ENCODE assay signal across 9 mouse cellular contexts in genomic region chr1:39392189-39392588, GRCm38 (mm10). TPM values are rescaled to one million over a fixed set of nuclear protein-coding genes. Genes with fewer than 3 reads are reported as not detected.
A peak's percentile ranks its signal among the peaks of the same experiment; 100 is the strongest.
DNase-seq lines count a peak whose midpoint lies in the region; ATAC-seq and TF ChIP-seq lines count a peak whose summit lies in the region.
"Had no signal": no experiment of that assay in that cellular context is flagged by ENCODE, and none has a peak within 500 bp of the region (broad histone marks: within the 10 kb centered on the region; RNA-seq: fewer than 3 reads in every experiment).

No protein-coding gene starts in this region.

- H3K9ac ChIP-seq in heart, postnatal 0 days (replicated peaks; ENCODE audit: low read depth, low read length): no peak overlapping the region
- H3K9ac ChIP-seq in lung, embryonic 15.5 days: no peak overlapping the region
- H3K9ac ChIP-seq: embryonic facial prominence, embryonic 13.5 days had no signal

- no peak overlapping the region for H3K4me2 ChIP-seq in heart, postnatal 0 days (ENCODE audit: low read depth, low read length)
- H3K4me2 ChIP-seq in lung, embryonic 15.5 days: no peak overlapping the region
- H3K4me2 ChIP-seq: embryonic facial prominence, embryonic 13.5 days had no signal

- TF ChIP-seq POLR2A in embryonic fibroblast, embryonic 13.5 days (IDR thresholded peaks at IDR 0.05; ENCODE audit: low read depth, low read length): no peak
- no peak for TF ChIP-seq POLR2A in thymus, adult 2 months (IDR thresholded peaks at IDR 0.05; ENCODE audit: control insufficient read depth, extremely low read depth, insufficient read depth, low read length, poor library complexity)

- WGBS in heart, postnatal 0 days: 57% methylated on average over 3 of the region's 3 CpGs
- 52% methylated on average over 3 of the region's 3 CpGs for WGBS in lung, embryonic 15.5 days
- 89% methylated on average over 3 of the region's 3 CpGs for WGBS in thymus, adult 2 months

- no peak for TF ChIP-seq EP300 in heart, postnatal 0 days (IDR thresholded peaks at IDR 0.05; ENCODE audit: low read depth)

- peak; percentile 33; the same call in 1 of the 2 replicates for ATAC-seq in heart, postnatal 0 days (ENCODE audit: insufficient read depth, low read depth)
- ATAC-seq in lung, embryonic 15.5 days (ENCODE audit: borderline replicate concordance, extremely low read depth, low FRiP score, low TSS enrichment): no peak

- H3K4me3 ChIP-seq in embryonic fibroblast, embryonic 13.5 days (ENCODE audit: insufficient read depth, low read length): no peak overlapping the region
- no peak overlapping the region for H3K4me3 ChIP-seq in heart, postnatal 0 days (ENCODE audit: low read depth, low read length)
- H3K4me3 ChIP-seq in lung, embryonic 15.5 days: no peak overlapping the region
- no peak overlapping the region for H3K4me3 ChIP-seq in thymus, adult 2 months (ENCODE audit: control insufficient read depth, insufficient read depth, low read length)
- H3K4me3 ChIP-seq: embryonic facial prominence, embryonic 13.5 days had no signal

- DNase-seq in CD4-positive helper T cell, adult 2 months (ENCODE audit: low read depth, low spot score): peak; percentile 51
- DNase-seq in adrenal gland, postnatal 4 days (ENCODE audit: low spot score in 2 of 2): peak; percentile 31 to 58
- DNase-seq in heart, postnatal 0 days (ENCODE audit: low spot score): peak; percentile 50
- peak; percentile 67 to 88 for DNase-seq in layer of hippocampus, adult 18-20 months (ENCODE audit: low spot score in 2 of 2)
- peak; percentile 36 for DNase-seq in ovary, adult 18-20 months (ENCODE audit: low spot score)
- peak; percentile 81 for DNase-seq in thymus, adult 2 months

- H3K36me3 ChIP-seq in heart, postnatal 0 days (replicated peaks; ENCODE audit: control insufficient read depth, insufficient read depth, low read length): 0 out of 2 replicates have a peak, but pooled peaks cover 33% of the 10 kb centered on the region
- 0 out of 2 replicates have a peak, but pooled peaks cover 3% of the 10 kb centered on the region for H3K36me3 ChIP-seq in lung, embryonic 15.5 days
- no peaks in the 10 kb centered on the region for H3K36me3 ChIP-seq in thymus, adult 2 months (ENCODE audit: control insufficient read depth, insufficient read depth, low read length)

- H3K4me1 ChIP-seq in embryonic fibroblast, embryonic 13.5 days (ENCODE audit: control insufficient read depth, insufficient read depth, low read length): no peaks in the 10 kb centered on the region
- H3K4me1 ChIP-seq in heart, postnatal 0 days (ENCODE audit: control insufficient read depth, insufficient read depth): no peaks in the 10 kb centered on the region
- H3K4me1 ChIP-seq in lung, embryonic 15.5 days: peaks cover 14% of the 10 kb centered on the region
- H3K4me1 ChIP-seq in thymus, adult 2 months (replicated peaks; ENCODE audit: control insufficient read depth, insufficient read depth, low read length): peaks cover 7% of the 10 kb centered on the region; the same call in 1 of the 2 replicates

- no peaks in the 10 kb centered on the region for H3K9me3 ChIP-seq in heart, postnatal 0 days (replicated peaks; ENCODE audit: control insufficient read depth, low read length)
- H3K9me3 ChIP-seq in lung, embryonic 15.5 days: no peaks in the 10 kb centered on the region

- H3K27ac ChIP-seq in embryonic fibroblast, embryonic 13.5 days (ENCODE audit: insufficient read depth, low read length): no peak overlapping the region
- H3K27ac ChIP-seq in heart, postnatal 0 days (ENCODE audit: low read depth): no peak overlapping the region
- H3K27ac ChIP-seq in lung, embryonic 15.5 days: peak overlapping the region; percentile 95; the same call in 1 of the 2 replicates
- no peak overlapping the region for H3K27ac ChIP-seq in thymus, adult 2 months (ENCODE audit: control insufficient read depth, insufficient read depth, low read length)
- H3K27ac ChIP-seq: embryonic facial prominence, embryonic 13.5 days had no signal

- H3K27me3 ChIP-seq in heart, postnatal 0 days (ENCODE audit: control insufficient read depth, insufficient read depth, low read length): no peaks in the 10 kb centered on the region
- H3K27me3 ChIP-seq in lung, embryonic 15.5 days: no peaks in the 10 kb centered on the region
- H3K27me3 ChIP-seq in thymus, adult 2 months (ENCODE audit: control insufficient read depth, insufficient read depth, low read length): no peaks in the 10 kb centered on the region

- peak; percentile 95 for TF ChIP-seq CTCF in embryonic fibroblast, embryonic 13.5 days (IDR thresholded peaks at IDR 0.05; ENCODE audit: borderline replicate concordance, insufficient read depth, low read length)
- peak; percentile 92 for TF ChIP-seq CTCF in heart, postnatal 0 days (IDR thresholded peaks at IDR 0.05; ENCODE audit: low read depth)
- TF ChIP-seq CTCF in thymus, adult 2 months (IDR thresholded peaks at IDR 0.05; ENCODE audit: borderline replicate concordance, control insufficient read depth, extremely low read depth, insufficient read depth, low read length, poor library complexity): peak; percentile 91

RNA-seq across cellular contexts. Expression of gene Rpl31, which starts 24.5 kb away (rescaled TPM):
- total RNA-seq in adrenal gland, postnatal 4 days (2021): 1,000 to 10,000 TPM in 1 of 2 experiments, 100 to 1,000 TPM in 1; 986 to 1,037 TPM
- 1,424 and 1,489 TPM in 2 replicates for polyA plus RNA-seq in embryonic fibroblast, embryonic 13.5 days (2011; ENCODE audit: insufficient read length, low read depth, missing spikeins)
- 189 and 198 TPM in 2 replicates for total RNA-seq in heart, postnatal 0 days (2014; rRNA removed; ENCODE audit: low replicate concordance)
- 325 and 330 TPM in 2 replicates for polyA plus RNA-seq in heart, postnatal 0 days (2015; fragmentation: Nextera tagmentation; extraction: Ambion mirVana)
- 100 to 1,000 TPM; 514 to 526 TPM for total RNA-seq in layer of hippocampus, adult 18-20 months (2021)
- polyA plus RNA-seq in lung, embryonic 15.5 days (2015; fragmentation: Nextera tagmentation; extraction: Ambion mirVana): 454 and 516 TPM in 2 replicates
- polyA plus RNA-seq in thymus, adult 2 months (2012; rRNA removed): 336 and 375 TPM in 2 replicates
